Mouse (Mus musculus) ES-E14 (cell line): ENCODE measurements at regions not wholly inside any gene's neighbourhood (a gene's known extent, or its start where the extent isn't known, plus 50 kb on each side); places are given as distances from the start of the nearest gene placed in this dataset.
"Not testable (repeated sequence)": the region's sequence is repeated elsewhere in the genome, so short reads cannot be mapped to it uniquely, and the experiment has no call there.

Experiments
- DNase-seq: peaks from one replicate; pipeline ENCODE4 v3.0.0-alpha.2; 2013; ENCODE audit warnings: low read depth, low spot score
- H3K27ac ChIP-seq: 2 replicates; pipeline ENCODE4 v1.5.1; 2012; ENCODE audit warnings: low read depth, mild to moderate bottlenecking, low read length, moderate library complexity, mixed read lengths; ENCODE audit not compliant: poor library complexity, insufficient read depth, severe bottlenecking
- H3K36me3 ChIP-seq: 2 replicates; pipeline ENCODE4 v1.6.1; 2012; ENCODE audit warnings: mild to moderate bottlenecking, low read length, moderate library complexity, mixed read lengths; ENCODE audit not compliant: control insufficient read depth, poor library complexity, insufficient read depth, severe bottlenecking
- H3K4me1 ChIP-seq, 2 experiments: fragments of 150-350 bp in 1 of 2; sonication (generic) in 1 of 2; 2 replicates each; pipeline ENCODE4 v1.6.1; 2012; ENCODE audit warnings: low read length in 2 of 2, mild to moderate bottlenecking in 1 of 2, mixed read lengths in 1 of 2; ENCODE audit not compliant: control insufficient read depth in 2 of 2, insufficient read depth in 2 of 2, poor library complexity in 1 of 2
- H3K4me3 ChIP-seq, 2 experiments: fragments of 150-350 bp in 1 of 2; sonication (generic) in 1 of 2; 2 replicates each; pipeline ENCODE4 v1.5.1; 2012; ENCODE audit warnings: low read length in 2 of 2, low read depth in 1 of 2, mild to moderate bottlenecking in 1 of 2, mixed read lengths in 1 of 2; ENCODE audit not compliant: insufficient read depth in 1 of 2, poor library complexity in 1 of 2, severe bottlenecking in 1 of 2
- H3K9ac ChIP-seq: 2 replicates; pipeline ENCODE4 v1.6.1; 2012; ENCODE audit warnings: low read depth, mild to moderate bottlenecking, low read length, mixed read lengths; ENCODE audit not compliant: poor library complexity, insufficient read depth, severe bottlenecking
- H3K9me3 ChIP-seq: fragments of 150-350 bp; sonication (generic); 2 replicates; pipeline ENCODE4 v1.6.1; 2012; ENCODE audit warnings: low read depth, mild to moderate bottlenecking, low read length; ENCODE audit not compliant: control insufficient read depth, insufficient read depth
- CHD2 ChIP-seq: IDR thresholded peaks from 2 replicates; pipeline ENCODE4 v1.6.1; 2014; ENCODE audit warnings: mild to moderate bottlenecking, low read depth, low read length, inconsistent platforms
- HCFC1 ChIP-seq: IDR thresholded peaks from 2 replicates; pipeline ENCODE4 v1.6.1; 2012; ENCODE audit warnings: low read length, inconsistent platforms, borderline replicate concordance; ENCODE audit not compliant: insufficient read depth
- MAFK ChIP-seq: IDR thresholded peaks from 2 replicates; pipeline ENCODE4 v1.6.1; 2014; ENCODE audit warnings: mild to moderate bottlenecking, low read depth, low read length, inconsistent platforms; ENCODE audit not compliant: insufficient read depth
- ZC3H11A ChIP-seq: IDR thresholded peaks from 2 replicates; pipeline ENCODE4 v1.6.1; 2012; ENCODE audit warnings: low read depth, mild to moderate bottlenecking, inconsistent platforms, low read length, borderline replicate concordance
- ZNF384 ChIP-seq: IDR thresholded peaks from 2 replicates; pipeline ENCODE4 v1.6.1; 2012; ENCODE audit warnings: low read depth, low read length, inconsistent platforms
- in situ Hi-C, 2 experiments: fragments of 600-800 bp; cut with MboI; formaldehyde crosslinking; loops; one replicate each; pipeline ENCODE4 v1.15.1; 2025; ENCODE audit warnings: low sequenced_read_pairs in 2 of 2, inconsistent platforms in 1 of 2; ENCODE audit not compliant: unreplicated experiment in 2 of 2

DNA sequence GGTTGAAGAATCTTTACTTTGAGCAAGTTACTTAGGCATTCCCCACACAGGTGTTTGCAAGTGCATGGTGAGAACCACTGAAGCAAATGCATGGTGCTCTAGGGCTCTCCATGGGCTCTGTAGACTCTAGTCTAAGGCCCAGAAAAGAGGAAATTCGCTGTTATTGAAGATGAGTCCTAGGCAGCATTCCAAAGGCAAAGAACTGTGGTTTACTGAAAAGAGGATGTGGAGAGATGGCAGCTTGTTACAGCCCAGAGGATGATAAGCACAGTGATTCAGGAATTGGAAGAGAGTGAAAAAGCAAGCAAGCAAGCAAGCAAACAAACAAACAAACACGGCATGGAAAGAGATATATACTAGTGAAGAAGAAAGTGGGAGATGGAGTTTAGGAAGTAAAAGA, 221.6 kb downstream of the Kif20b start:
- no peak overlapping the region for H3K27ac ChIP-seq
- in situ Hi-C loops: no loop called here
- H3K9ac ChIP-seq: no peak overlapping the region
- no peaks in the 10 kb centered on the region for H3K36me3 ChIP-seq
- no peak overlapping the region for H3K4me3 ChIP-seq
- no peaks in the 10 kb centered on the region for H3K4me1 ChIP-seq
- H3K9me3 ChIP-seq: no peaks in the 10 kb centered on the region
- TF ChIP-seq MAFK: no peak
- TF ChIP-seq ZC3H11A: no peak
- TF ChIP-seq HCFC1: no peak
- TF ChIP-seq ZNF384: no peak
- TF ChIP-seq CHD2: no peak
- DNase-seq: no peak

DNA sequence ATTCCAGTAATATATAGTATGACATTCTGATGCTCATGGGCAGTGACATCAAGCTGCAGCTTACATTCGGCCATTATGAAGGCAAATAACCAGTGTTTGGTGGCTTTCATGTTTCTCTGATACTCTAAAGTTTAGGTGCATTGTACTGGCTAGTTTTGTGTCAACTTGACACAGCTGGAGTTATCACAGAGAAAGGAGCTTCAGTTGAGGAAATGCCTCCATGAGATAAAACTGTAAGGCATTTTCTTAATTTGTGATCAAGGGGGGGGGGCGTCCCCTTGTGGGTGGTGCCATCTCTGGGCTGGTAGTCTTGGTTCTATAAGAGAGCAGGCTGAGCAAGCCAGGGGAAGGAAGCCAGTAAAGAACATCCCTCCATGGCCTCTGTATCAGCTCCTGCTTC, 227.3 kb downstream of the Kif20b start:
- H3K36me3 ChIP-seq, DNase-seq, H3K9ac ChIP-seq, H3K4me1 ChIP-seq, H3K27ac ChIP-seq, H3K4me3 ChIP-seq, in situ Hi-C loops, H3K9me3 ChIP-seq: not testable (repeated sequence)

DNA sequence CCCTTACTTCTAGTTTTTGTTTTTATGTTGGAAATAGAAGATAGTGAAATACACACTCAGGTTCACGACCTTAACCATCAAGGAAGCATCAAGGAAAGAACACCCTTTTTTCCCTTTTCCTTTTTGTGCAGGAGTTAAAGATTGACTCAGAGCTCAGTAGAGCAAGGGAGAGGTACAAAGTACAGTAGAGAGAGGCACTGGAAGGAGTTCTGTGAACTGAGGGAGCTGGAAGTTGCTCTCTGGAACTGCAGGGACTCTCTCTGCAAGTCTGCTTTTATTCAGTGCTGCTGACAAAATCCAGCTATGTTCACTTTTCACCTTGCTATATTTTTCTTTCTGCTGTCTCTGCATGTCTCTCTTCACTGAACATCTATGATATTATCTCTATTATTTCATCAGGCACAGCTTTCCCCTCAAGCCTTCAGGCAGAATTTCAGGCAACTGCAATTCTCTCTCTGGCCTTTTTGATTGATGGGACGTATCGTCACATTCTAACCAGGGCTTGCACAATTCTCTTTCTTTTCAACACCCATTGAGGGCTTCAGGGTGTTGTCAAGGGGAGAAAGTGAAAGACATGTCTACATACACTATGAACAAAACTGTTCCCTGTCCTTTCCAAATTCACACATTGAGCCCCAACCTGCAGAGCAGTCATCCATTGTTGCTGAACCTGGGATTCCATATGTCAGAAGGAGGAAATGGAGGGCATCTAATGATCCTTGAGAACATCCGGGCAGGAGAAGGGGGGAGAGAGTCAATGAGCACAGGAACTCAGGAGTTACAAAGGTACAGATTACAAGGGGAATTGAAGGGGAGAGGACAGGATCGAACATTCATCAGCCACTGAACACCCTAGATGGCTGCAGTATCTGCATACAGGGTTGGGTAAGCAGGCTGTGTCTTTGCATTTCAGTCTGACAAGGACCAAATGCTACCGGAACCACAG, 228.9 kb downstream of the Kif20b start:
- in situ Hi-C loops: no loop called here
- Histone ChIP-seq H3K4me3 (no peak overlapping the region), H3K4me1 (no peaks in the 10 kb centered on the region), H3K9me3 (no peaks in the 10 kb centered on the region), H3K27ac (no peak overlapping the region), H3K9ac (no peak overlapping the region), H3K36me3 (no peaks in the 10 kb centered on the region)
- DNase-seq: no peak
- TF ChIP-seq CHD2: no peak
- TF ChIP-seq ZC3H11A: no peak
- no peak for TF ChIP-seq MAFK
- TF ChIP-seq ZNF384: no peak
- no peak for TF ChIP-seq HCFC1

DNA sequence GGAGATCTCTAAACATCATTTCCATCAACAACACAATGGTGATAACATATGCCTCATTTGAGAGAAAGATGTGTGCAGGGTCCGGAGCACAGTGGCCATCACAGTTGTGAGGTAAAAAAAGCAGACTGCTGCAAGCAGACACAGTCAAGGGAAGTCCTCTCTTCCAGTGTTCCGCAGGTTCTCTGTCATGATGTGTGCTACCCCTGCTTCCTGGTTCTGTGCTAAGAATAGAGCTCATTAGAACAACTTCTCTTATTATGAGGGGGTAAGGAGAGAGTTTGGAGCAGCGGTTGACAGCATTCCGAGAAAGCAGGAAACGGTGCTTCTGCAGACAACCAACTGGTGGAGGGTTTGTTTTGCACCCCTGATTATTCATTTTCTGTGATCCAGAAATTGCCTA, 229.7 kb downstream of the Kif20b start:
- DNase-seq: no peak
- Histone ChIP-seq H3K36me3 (no peaks in the 10 kb centered on the region), H3K4me1 (no peaks in the 10 kb centered on the region), H3K9ac (no peak overlapping the region), H3K9me3 (no peaks in the 10 kb centered on the region), H3K4me3 (no peak overlapping the region), H3K27ac (no peak overlapping the region)
- TF ChIP-seq CHD2 (no peak), ZNF384 (no peak), HCFC1 (no peak), MAFK (no peak), ZC3H11A (no peak)
- in situ Hi-C loops: no loop called here

DNA sequence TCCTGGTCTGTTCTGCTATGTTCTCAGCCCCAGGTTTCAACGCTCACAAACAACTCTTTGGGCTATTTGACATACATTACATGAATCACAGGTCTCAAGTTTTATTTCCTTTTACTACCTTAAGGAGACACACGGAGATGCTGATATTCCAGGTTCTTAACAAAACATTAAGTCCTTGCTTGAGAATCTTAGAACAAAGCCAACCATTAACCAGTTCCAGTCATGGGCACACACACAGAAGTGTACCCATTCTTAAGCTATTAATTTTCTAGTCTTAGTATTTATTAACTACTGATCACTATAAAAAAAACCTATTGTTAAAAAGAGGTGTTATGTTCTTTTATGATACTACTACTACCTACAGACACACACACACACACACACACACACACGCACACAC, 235.7 kb downstream of the Kif20b start:
- TF ChIP-seq ZC3H11A (no peak), CHD2 (no peak), HCFC1 (no peak), ZNF384 (no peak), MAFK (no peak)
- Histone ChIP-seq H3K4me1 (no peaks in the 10 kb centered on the region), H3K9ac (no peak overlapping the region), H3K4me3 (no peak overlapping the region), H3K9me3 (no peaks in the 10 kb centered on the region), H3K36me3 (no peaks in the 10 kb centered on the region), H3K27ac (no peak overlapping the region)
- in situ Hi-C loops: no loop called here
- no peak for DNase-seq
